Mouse (Mus musculus) intestine, embryonic 14.5 days (tissue): ENCODE measurements around the gene Setd1a. TPM values are rescaled to one million over a fixed set of nuclear protein-coding genes. Genes with fewer than 3 reads are reported as not detected.

Experiments
- ATAC-seq: fragments of 200-750 bp; cut with Nextera tagmentation; replicated peaks from 2 replicates; pipeline ENCODE4 v1.8.0; 2017; ENCODE audit warnings: low read depth, moderate number of reproducible peaks, moderate TSS enrichment, moderate library complexity; ENCODE audit not compliant: low FRiP score, low TSS enrichment
- DNase-seq: peaks from one replicate; pipeline ENCODE4 v3.0.0-alpha.2; 2018; ENCODE audit warnings: low spot score
- H3K27ac ChIP-seq: fragments of 300-500 bp; sonication (generic); 2 replicates; pipeline ENCODE4 v1.5.1; 2014; ENCODE audit warnings: low read depth, mild to moderate bottlenecking, control low read depth
- H3K27me3 ChIP-seq: fragments of 300-500 bp; sonication (generic); replicated peaks from 2 replicates; pipeline ENCODE4 v1.6.1; 2014; ENCODE audit warnings: low read length, control low read depth; ENCODE audit not compliant: control insufficient read depth, insufficient read depth
- H3K36me3 ChIP-seq: fragments of 300-500 bp; sonication (generic); 2 replicates; pipeline ENCODE4 v1.6.1; 2014; ENCODE audit warnings: low read length, control low read depth; ENCODE audit not compliant: control insufficient read depth, insufficient read depth
- H3K4me1 ChIP-seq: fragments of 300-500 bp; sonication (generic); replicated peaks from 2 replicates; pipeline ENCODE4 v1.6.1; 2014; ENCODE audit warnings: low read length, control low read depth, mixed read lengths; ENCODE audit not compliant: control insufficient read depth, insufficient read depth
- H3K4me2 ChIP-seq: fragments of 300-500 bp; sonication (generic); 2 replicates; pipeline ENCODE4 v1.6.1; 2014; ENCODE audit warnings: low read length
- H3K4me3 ChIP-seq: fragments of 300-500 bp; sonication (generic); 2 replicates; pipeline ENCODE4 v1.5.1; 2014; ENCODE audit warnings: low read depth, low read length, control low read depth, mixed read lengths
- H3K9ac ChIP-seq: fragments of 300-500 bp; sonication (generic); 2 replicates; pipeline ENCODE4 v1.6.1; 2014; ENCODE audit warnings: mild to moderate bottlenecking, low read length
- H3K9me3 ChIP-seq: fragments of 300-500 bp; sonication (generic); 2 replicates; pipeline ENCODE4 v1.6.1; 2016; ENCODE audit warnings: low read length, control low read depth; ENCODE audit not compliant: control insufficient read depth
- WGBS: fragments of 180-500 bp; shearing (Covaris S2); extraction: QIAGEN DNeasy Blood & Tissue Kit; methylation state at CpG from one replicate; pipeline ENCODE4 v1.1.7; 2014; 5-methylcytosine and 5-hydroxymethylcytosine counted together
- polyA plus RNA-seq: library from polyadenylated mRNA; unstranded; fragments of >200 nt; fragmentation: Nextera tagmentation; extraction: Ambion mirVana; gene quantifications from 2 replicates; pipeline ENCODE4 v1.2.1, GENCODE M21; 2014

The Setd1a gene
- polyA plus RNA-seq, 1 experiment from 2014 or later, result 25.0 TPM

GRCm38 (mm10) chr7:127760478-127760877 is 16.0 kb upstream of the Setd1a start:
- H3K27ac ChIP-seq, result no peak overlapping the region
- peaks cover 69% of the 10 kb centered on the region for H3K36me3 ChIP-seq
- no peak overlapping the region for H3K4me3 ChIP-seq
- H3K4me2 ChIP-seq, result no peak overlapping the region
- no peaks in the 10 kb centered on the region; the same call in 1 of the 2 replicates for H3K4me1 ChIP-seq
- H3K9ac ChIP-seq, result no peak overlapping the region
- DNase-seq (no peak), ATAC-seq (no peak)
- WGBS, result 54% methylated on average over 3 of the region's 3 CpGs
- no peaks in the 10 kb centered on the region for H3K9me3 ChIP-seq
- no peaks in the 10 kb centered on the region for H3K27me3 ChIP-seq

- H3K4me3 ChIP-seq, result no peak overlapping the region
- 28% methylated on average over 7 of the region's 7 CpGs for WGBS
- DNase-seq, result peak; percentile 84
- H3K27me3 ChIP-seq, result no peaks in the 10 kb centered on the region
- H3K9ac ChIP-seq, result no peak overlapping the region
- H3K4me1 ChIP-seq, result no peaks in the 10 kb centered on the region; the same call in 1 of the 2 replicates
- no peak overlapping the region for H3K4me2 ChIP-seq
- H3K36me3 ChIP-seq, result peaks cover 69% of the 10 kb centered on the region
- H3K27ac ChIP-seq, result no peak overlapping the region
- ATAC-seq, result no peak
- H3K9me3 ChIP-seq, result no peaks in the 10 kb centered on the region
Measured at GRCm38 (mm10) chr7:127761026-127761425, 15.4 kb upstream of the Setd1a start.

- H3K36me3 ChIP-seq, result peaks cover 66% of the 10 kb centered on the region
- 96% methylated on average over 4 of the region's 4 CpGs for WGBS
Measured at GRCm38 (mm10) chr7:127763642-127764041, 12.8 kb upstream of the Setd1a start.

GRCm38 (mm10) chr7:127765756-127766155 is 10.7 kb upstream of the Setd1a start:
- Histone ChIP-seq H3K36me3 (peaks cover 57% of the 10 kb centered on the region), H3K9ac (no peak overlapping the region), H3K4me2 (no peak overlapping the region), H3K9me3 (no peaks in the 10 kb centered on the region), H3K27me3 (no peaks in the 10 kb centered on the region), H3K27ac (no peak overlapping the region), H3K4me1 (peaks cover 3% of the 10 kb centered on the region), H3K4me3 (no peak overlapping the region)
- 91% methylated on average over 2 of the region's 2 CpGs for WGBS
- DNase-seq (no peak), ATAC-seq (no peak)

More at GRCm38 (mm10) chr7:127763642-127764041, 12.8 kb upstream of the Setd1a start:
- no peak overlapping the region for H3K4me3 ChIP-seq
- no peaks in the 10 kb centered on the region for H3K9me3 ChIP-seq
- H3K4me2 ChIP-seq, result no peak overlapping the region
- H3K27me3 ChIP-seq, result no peaks in the 10 kb centered on the region
- ATAC-seq (no peak), DNase-seq (no peak)
- no peaks in the 10 kb centered on the region; the same call in 1 of the 2 replicates for H3K4me1 ChIP-seq
- H3K27ac ChIP-seq, result no peak overlapping the region
- H3K9ac ChIP-seq, result no peak overlapping the region

GRCm38 (mm10) chr7:127766851-127767609 is 9.4 kb upstream of the Setd1a start:
- Histone ChIP-seq H3K9me3 (no peaks in the 10 kb centered on the region), H3K27me3 (no peaks in the 10 kb centered on the region), H3K9ac (no peak overlapping the region), H3K4me1 (peaks cover 10% of the 10 kb centered on the region), H3K4me2 (no peak overlapping the region), H3K36me3 (peaks cover 57% of the 10 kb centered on the region), H3K27ac (no peak overlapping the region), H3K4me3 (no peak overlapping the region)
- 77% methylated on average over 17 of the region's 17 CpGs for WGBS
- ATAC-seq (no peak), DNase-seq (no peak)

GRCm38 (mm10) chr7:127767671-127768345 is 8.7 kb upstream of the Setd1a start:
- Histone ChIP-seq H3K4me1 (peaks cover 10% of the 10 kb centered on the region), H3K27me3 (no peaks in the 10 kb centered on the region), H3K36me3 (peaks cover 51% of the 10 kb centered on the region), H3K4me3 (no peak overlapping the region), H3K9me3 (no peaks in the 10 kb centered on the region), H3K4me2 (no peak overlapping the region), H3K9ac (no peak overlapping the region), H3K27ac (no peak overlapping the region)
- ATAC-seq (no peak), DNase-seq (no peak)
- WGBS, result 94% methylated on average over 19 of the region's 19 CpGs

- Histone ChIP-seq H3K4me1 (peaks cover 10% of the 10 kb centered on the region), H3K9me3 (no peaks in the 10 kb centered on the region), H3K4me3 (no peak overlapping the region), H3K36me3 (peaks cover 46% of the 10 kb centered on the region), H3K9ac (no peak overlapping the region), H3K27ac (peak overlapping the region; percentile 66; the same call in 1 of the 2 replicates), H3K27me3 (no peaks in the 10 kb centered on the region), H3K4me2 (peak overlapping the region; percentile 84; the same call in 1 of the 2 replicates)
- no peak; the same call in 1 of the 2 replicates for ATAC-seq
- no peak for DNase-seq
- WGBS, result 56% methylated on average over 13 of the region's 13 CpGs
Measured at GRCm38 (mm10) chr7:127768346-127768996, 8.0 kb upstream of the Setd1a start.

- WGBS, result 2% methylated on average over 16 of the region's 16 CpGs
- Histone ChIP-seq H3K4me2 (peak overlapping the region; percentile 84), H3K36me3 (peaks cover 42% of the 10 kb centered on the region)
Measured at GRCm38 (mm10) chr7:127768997-127769593, 7.4 kb upstream of the Setd1a start.

More at GRCm38 (mm10) chr7:127768997-127769593, 7.4 kb upstream of the Setd1a start:
- H3K27me3 ChIP-seq, result no peaks in the 10 kb centered on the region
- DNase-seq, result peak; percentile 96
- peak overlapping the region; percentile 96 for H3K9ac ChIP-seq
- ATAC-seq, result peak; percentile 86
- peaks cover 10% of the 10 kb centered on the region for H3K4me1 ChIP-seq
- H3K9me3 ChIP-seq, result no peaks in the 10 kb centered on the region
- peak overlapping the region; percentile 70 for H3K4me3 ChIP-seq
- H3K27ac ChIP-seq, result peak overlapping the region; percentile 90
